ENCODE assay signal across 1 mouse cellular context in the genomic region with DNA sequence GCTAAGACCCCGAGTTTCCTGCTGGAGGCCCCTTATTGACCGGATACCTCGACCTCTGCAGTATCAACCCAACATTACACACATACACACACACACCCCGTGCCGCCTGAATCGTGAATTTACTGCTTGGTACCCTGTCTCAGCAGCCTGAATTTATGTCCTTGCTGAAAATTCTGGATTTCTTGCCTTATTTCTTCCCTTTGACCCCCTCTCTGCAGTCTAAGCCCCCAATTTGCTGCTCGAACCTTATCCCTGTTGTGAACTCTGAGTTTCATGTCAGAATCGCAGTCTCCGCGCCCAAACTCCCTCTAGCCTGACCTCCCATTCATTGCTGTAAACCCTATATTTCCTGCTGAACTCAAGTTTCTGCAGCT.
TF ChIP-seq lines count a peak whose summit lies in the region.

No protein-coding gene starts in this region.

TF ChIP-seq in CH12.LX, 34 proteins besides CTCF, POLR2A, EP300 and RAD21:
- TF ChIP-seq HCFC1 (IDR thresholded peaks at IDR 0.05; ENCODE audit: low read depth, low read length) = no peak
- no peak for TF ChIP-seq KAT2A (IDR thresholded peaks at IDR 0.05; ENCODE audit: insufficient replicate concordance, low read length)
- TF ChIP-seq ETS1 (conservative IDR thresholded peaks at IDR 0.05; ENCODE audit: low read depth, low read length) = no peak
- no peak for TF ChIP-seq RCOR1 (conservative IDR thresholded peaks at IDR 0.05; ENCODE audit: low read depth, low read length)
- TF ChIP-seq ELF1 (IDR thresholded peaks at IDR 0.05; ENCODE audit: low read depth, low read length) = no peak
- TF ChIP-seq MEF2A (IDR thresholded peaks at IDR 0.05; ENCODE audit: borderline replicate concordance, low read depth, low read length) = no peak
- no peak for TF ChIP-seq BHLHE40 (IDR thresholded peaks at IDR 0.05; ENCODE audit: low read depth, low read length)
- no peak for TF ChIP-seq JUN (IDR thresholded peaks at IDR 0.05; ENCODE audit: insufficient read depth, low read depth, low read length)
- TF ChIP-seq MAFK (IDR thresholded peaks at IDR 0.05; ENCODE audit: insufficient replicate concordance, low read length) = no peak
- no peak for TF ChIP-seq JUND (conservative IDR thresholded peaks at IDR 0.05; ENCODE audit: low read depth, low read length)
- no peak for TF ChIP-seq TCF12 (IDR thresholded peaks at IDR 0.05; ENCODE audit: low read depth, low read length)
- no peak for TF ChIP-seq MAZ (IDR thresholded peaks at IDR 0.05; ENCODE audit: low read depth, low read length)
- no peak for TF ChIP-seq MYC (IDR thresholded peaks at IDR 0.05; ENCODE audit: low read depth, low read length)
- TF ChIP-seq POLR2AphosphoS2 (IDR thresholded peaks at IDR 0.05; ENCODE audit: low read depth, low read length) = no peak
- no peak for TF ChIP-seq USF2 (conservative IDR thresholded peaks at IDR 0.05; ENCODE audit: low read depth, low read length)
- no peak for TF ChIP-seq MXI1 (IDR thresholded peaks at IDR 0.05; ENCODE audit: low read depth, low read length)
- no peak for TF ChIP-seq ZNF384 (IDR thresholded peaks at IDR 0.05; ENCODE audit: low read depth, low read length)
